Mouse (Mus musculus) forebrain, embryonic 12.5 days (tissue): ENCODE measurements around the gene Arhgef1. TPM values are rescaled to one million over a fixed set of nuclear protein-coding genes. Genes with fewer than 3 reads are reported as not detected.

ENCODE experiments used
- ATAC-seq: fragments of 200-750 bp; cut with Nextera tagmentation; 2 replicates; pipeline ENCODE4 v1.8.0; 2017; ENCODE audit warnings: moderate TSS enrichment; ENCODE audit not compliant: low FRiP score
- H3K27ac ChIP-seq: fragments of 300-500 bp; sonication (generic); 2 replicates; pipeline ENCODE4 v1.5.1; 2016; ENCODE audit warnings: mild to moderate bottlenecking
- H3K27me3 ChIP-seq: fragments of 300-500 bp; sonication (generic); 2 replicates; pipeline ENCODE4 v1.6.1; 2016; ENCODE audit warnings: mild to moderate bottlenecking
- H3K36me3 ChIP-seq: fragments of 300-500 bp; sonication (generic); replicated peaks from 2 replicates; pipeline ENCODE4 v1.6.1; 2016; ENCODE audit warnings: mild to moderate bottlenecking
- H3K4me1 ChIP-seq: fragments of 300-500 bp; sonication (generic); 2 replicates; pipeline ENCODE4 v1.6.1; 2016
- H3K4me2 ChIP-seq: fragments of 300-500 bp; sonication (generic); 2 replicates; pipeline ENCODE4 v1.6.1; 2016; ENCODE audit warnings: mild to moderate bottlenecking, moderate library complexity
- H3K4me3 ChIP-seq: fragments of 300-500 bp; sonication (generic); replicated peaks from 2 replicates; pipeline ENCODE4 v1.5.1; 2016; ENCODE audit warnings: mild to moderate bottlenecking
- H3K9ac ChIP-seq: fragments of 300-500 bp; sonication (generic); 2 replicates; pipeline ENCODE4 v1.6.1; 2016; ENCODE audit warnings: mild to moderate bottlenecking
- H3K9me3 ChIP-seq: fragments of 300-500 bp; sonication (generic); 2 replicates; pipeline ENCODE4 v1.6.1; 2016
- WGBS: fragments of 180-500 bp; shearing (Covaris S2); methylation state at CpG from one replicate; pipeline ENCODE4 v1.1.7; 2016; 5-methylcytosine and 5-hydroxymethylcytosine counted together
- polyA plus RNA-seq: library from polyadenylated mRNA; unstranded; fragments of >200 nt; fragmentation: Nextera tagmentation; extraction: Ambion mirVana; gene quantifications from 2 replicates; pipeline ENCODE4 v1.2.1, GENCODE M21; 2016

The Arhgef1 gene
- polyA plus RNA-seq, 1 experiment from 2014 or later, result 73.5 TPM

GRCm38 (mm10) chr7:24912480-24912879 lies 9.8 kb downstream of the Arhgef1 start:
- H3K4me3 ChIP-seq, result no peak overlapping the region
- no peaks in the 10 kb centered on the region for H3K9me3 ChIP-seq
- WGBS, result 92% methylated on average over 14 of the region's 14 CpGs
- ATAC-seq, result no peak
- no peak overlapping the region for H3K27ac ChIP-seq
- no peak overlapping the region for H3K4me2 ChIP-seq
- 0 out of 2 replicates have a peak, but pooled peaks cover under 1% of the 10 kb centered on the region for H3K4me1 ChIP-seq
- peaks cover 41% of the 10 kb centered on the region for H3K36me3 ChIP-seq
- no peaks in the 10 kb centered on the region for H3K27me3 ChIP-seq
- H3K9ac ChIP-seq, result no peak overlapping the region

- ATAC-seq, result no peak
- Histone ChIP-seq H3K27me3 (no peaks in the 10 kb centered on the region), H3K9ac (no peak overlapping the region), H3K4me3 (no peak overlapping the region), H3K4me2 (no peak overlapping the region), H3K9me3 (no peaks in the 10 kb centered on the region), H3K27ac (no peak overlapping the region), H3K4me1 (no peaks in the 10 kb centered on the region), H3K36me3 (peaks cover 69% of the 10 kb centered on the region)
- 90% methylated on average over 20 of the region's 20 CpGs for WGBS
These were observed 16.1 kb downstream of the Arhgef1 start for GRCm38 (mm10) chr7:24918763-24919323.

DNA sequence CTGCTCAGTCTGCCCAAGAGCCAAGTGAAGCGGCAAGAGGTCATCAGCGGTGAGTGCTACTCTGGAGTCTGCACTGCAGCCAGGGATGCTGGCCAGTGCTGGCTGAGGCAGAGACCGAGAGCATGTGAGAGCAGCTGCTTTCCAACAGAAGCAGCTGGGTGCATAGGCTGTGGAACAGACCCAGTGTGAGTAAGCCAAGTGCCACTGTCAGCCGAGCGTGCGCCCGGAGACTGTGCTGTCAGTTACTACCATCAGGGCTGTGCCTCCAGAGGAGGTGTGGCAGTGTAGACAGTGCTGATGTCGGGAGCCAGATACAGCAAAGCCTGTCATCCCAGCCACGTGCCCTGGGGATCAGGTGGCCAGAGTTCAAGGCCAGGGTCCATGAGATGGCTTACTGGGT lies 17.0 kb downstream of the Arhgef1 start:
- H3K4me1 ChIP-seq, result no peaks in the 10 kb centered on the region
- no peak for ATAC-seq
- H3K4me2 ChIP-seq, result no peak overlapping the region
- H3K27ac ChIP-seq, result no peak overlapping the region
- 91% methylated on average over 9 of the region's 9 CpGs for WGBS
- H3K9ac ChIP-seq, result no peak overlapping the region
- H3K9me3 ChIP-seq, result no peaks in the 10 kb centered on the region
- H3K4me3 ChIP-seq, result no peak overlapping the region
- peaks cover 78% of the 10 kb centered on the region for H3K36me3 ChIP-seq
- H3K27me3 ChIP-seq, result no peaks in the 10 kb centered on the region

GRCm38 (mm10) chr7:24930475-24930874 lies 27.8 kb downstream of the Arhgef1 start:
- H3K27me3 ChIP-seq, result peaks cover 83% of the 10 kb centered on the region
- no peak overlapping the region for H3K9ac ChIP-seq
- H3K36me3 ChIP-seq, result peaks cover 23% of the 10 kb centered on the region
- WGBS, result 57% methylated on average over 6 of the region's 6 CpGs
- H3K4me1 ChIP-seq, result peaks cover 42% of the 10 kb centered on the region
- H3K9me3 ChIP-seq, result no peaks in the 10 kb centered on the region
- no peak for ATAC-seq
- H3K4me2 ChIP-seq, result no peak overlapping the region
- no peak overlapping the region for H3K27ac ChIP-seq
- no peak overlapping the region for H3K4me3 ChIP-seq

- Histone ChIP-seq H3K27me3 (peaks cover 94% of the 10 kb centered on the region), H3K36me3 (peaks cover 11% of the 10 kb centered on the region), H3K4me1 (peaks cover 42% of the 10 kb centered on the region), H3K9ac (no peak overlapping the region; the same call in 1 of the 2 replicates), H3K4me3 (peak overlapping the region; percentile 1; the same call in 1 of the 2 replicates), H3K27ac (no peak overlapping the region), H3K4me2 (no peak overlapping the region), H3K9me3 (no peaks in the 10 kb centered on the region)
- no peak for ATAC-seq
- WGBS, result 0% methylated on average over 15 of the region's 15 CpGs
These were observed 28.9 kb downstream of the Arhgef1 start for GRCm38 (mm10) chr7:24931651-24932050.

DNA sequence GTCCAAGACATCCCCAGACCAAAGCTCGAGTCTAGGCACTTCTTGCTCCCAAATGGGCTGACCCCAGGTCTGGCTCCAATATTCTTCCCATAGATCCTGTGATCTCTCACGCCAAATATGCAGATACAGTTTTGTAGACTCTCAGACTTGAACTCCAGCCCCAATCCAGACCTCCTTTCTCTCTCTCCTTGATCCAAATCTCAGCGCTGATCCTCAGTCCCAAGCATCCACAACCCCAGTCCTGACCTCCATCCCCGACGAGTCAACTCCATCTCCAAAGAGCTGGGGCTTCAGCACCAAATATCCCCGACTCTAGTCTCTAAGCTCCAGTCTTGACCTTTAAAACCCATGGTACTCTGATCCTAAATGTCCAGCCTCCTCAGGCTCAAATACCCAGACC lies 40.9 kb downstream of the Arhgef1 start:
- H3K9ac ChIP-seq, result no peak overlapping the region
- no peaks in the 10 kb centered on the region for H3K36me3 ChIP-seq
- ATAC-seq, result no peak
- H3K27ac ChIP-seq, result no peak overlapping the region
- H3K27me3 ChIP-seq, result peaks cover 100% of the 10 kb centered on the region
- no peak overlapping the region for H3K4me2 ChIP-seq
- no peaks in the 10 kb centered on the region for H3K9me3 ChIP-seq
- under 1% methylated on average over 6 of the region's 6 CpGs for WGBS
- H3K4me3 ChIP-seq, result peak overlapping the region; percentile 40
- H3K4me1 ChIP-seq, result peaks cover 18% of the 10 kb centered on the region

GRCm38 (mm10) chr7:24944257-24944950 lies 41.7 kb downstream of the Arhgef1 start, which contains the start of gene Gm4881:
Gene Gm4881 (minus strand): TSS chr7:24944494.
- Histone ChIP-seq H3K27ac (no peak within 1 kb of the TSS), H3K9me3 (no peaks in the 10 kb centered on the region), H3K4me3 (peak within 1 kb of the TSS; percentile 40), H3K36me3 (no peaks in the 10 kb centered on the region), H3K27me3 (peaks cover 100% of the 10 kb centered on the region), H3K4me1 (peaks cover 23% of the 10 kb centered on the region), H3K9ac (0 out of 2 replicates have a peak within 1 kb of the TSS, but pooled peaks have one; percentile 4), H3K4me2 (peak within 1 kb of the TSS; percentile 64)
- ATAC-seq, result no peak
- WGBS, result under 1% methylated on average over 69 of the region's 72 CpGs

DNA sequence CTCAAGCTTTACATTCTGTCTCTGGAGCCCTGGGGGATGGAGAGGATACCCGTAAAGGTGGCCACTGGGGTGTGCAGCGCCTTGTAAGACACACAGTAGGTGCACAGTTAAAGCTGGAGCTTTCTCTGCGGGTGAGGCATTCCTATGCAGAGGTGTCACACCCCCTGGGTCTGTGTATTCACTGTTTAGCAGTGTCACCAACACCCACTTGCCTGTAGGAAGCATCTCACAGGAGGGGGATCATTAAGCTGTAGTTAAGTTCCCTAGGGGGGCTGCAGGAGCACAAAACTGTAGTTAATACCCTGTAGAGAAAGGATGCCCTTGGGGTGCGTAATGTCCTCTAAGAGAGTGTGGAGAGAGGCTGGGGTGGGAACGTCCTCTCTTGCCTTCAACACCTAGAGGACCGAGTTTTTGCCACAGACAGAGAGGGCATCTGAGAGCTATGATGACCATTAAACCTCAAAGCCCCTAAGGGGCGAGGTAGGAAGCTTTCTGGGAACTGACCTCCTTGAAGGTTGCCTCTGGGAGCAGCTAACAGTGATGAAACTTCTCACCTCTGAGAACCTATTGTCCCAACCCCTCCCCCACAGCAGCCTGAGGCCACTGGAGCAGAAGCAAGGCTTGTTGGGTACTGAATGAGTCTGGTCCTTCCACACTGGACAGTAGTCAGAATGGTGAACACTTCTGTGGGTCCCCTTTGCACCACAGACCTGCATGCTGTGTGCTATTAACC lies 44.8 kb downstream of the Arhgef1 start:
- WGBS, result under 1% methylated on average over 7 of the region's 7 CpGs
- no peak overlapping the region for H3K27ac ChIP-seq
- ATAC-seq, result no peak
- H3K9me3 ChIP-seq, result no peaks in the 10 kb centered on the region
- peaks cover 100% of the 10 kb centered on the region for H3K27me3 ChIP-seq
- H3K4me3 ChIP-seq, result no peak overlapping the region
- no peak overlapping the region for H3K9ac ChIP-seq
- H3K4me1 ChIP-seq, result peaks cover 45% of the 10 kb centered on the region
- no peaks in the 10 kb centered on the region for H3K36me3 ChIP-seq
- H3K4me2 ChIP-seq, result no peak overlapping the region

- H3K27me3 ChIP-seq, result peaks cover 100% of the 10 kb centered on the region
- ATAC-seq, result no peak
- H3K27ac ChIP-seq, result no peak overlapping the region
- H3K9me3 ChIP-seq, result no peaks in the 10 kb centered on the region
- H3K36me3 ChIP-seq, result no peaks in the 10 kb centered on the region
- H3K4me1 ChIP-seq, result peaks cover 44% of the 10 kb centered on the region
- H3K9ac ChIP-seq, result no peak overlapping the region
- 2% methylated on average over 29 of the region's 29 CpGs for WGBS
- H3K4me2 ChIP-seq, result peak overlapping the region; percentile 24; the same call in 1 of the 2 replicates
- H3K4me3 ChIP-seq, result 0 out of 2 replicates have a peak overlapping the region, but pooled peaks have one; percentile 10
These were observed 46.1 kb downstream of the Arhgef1 start for GRCm38 (mm10) chr7:24948774-24949173.

DNA sequence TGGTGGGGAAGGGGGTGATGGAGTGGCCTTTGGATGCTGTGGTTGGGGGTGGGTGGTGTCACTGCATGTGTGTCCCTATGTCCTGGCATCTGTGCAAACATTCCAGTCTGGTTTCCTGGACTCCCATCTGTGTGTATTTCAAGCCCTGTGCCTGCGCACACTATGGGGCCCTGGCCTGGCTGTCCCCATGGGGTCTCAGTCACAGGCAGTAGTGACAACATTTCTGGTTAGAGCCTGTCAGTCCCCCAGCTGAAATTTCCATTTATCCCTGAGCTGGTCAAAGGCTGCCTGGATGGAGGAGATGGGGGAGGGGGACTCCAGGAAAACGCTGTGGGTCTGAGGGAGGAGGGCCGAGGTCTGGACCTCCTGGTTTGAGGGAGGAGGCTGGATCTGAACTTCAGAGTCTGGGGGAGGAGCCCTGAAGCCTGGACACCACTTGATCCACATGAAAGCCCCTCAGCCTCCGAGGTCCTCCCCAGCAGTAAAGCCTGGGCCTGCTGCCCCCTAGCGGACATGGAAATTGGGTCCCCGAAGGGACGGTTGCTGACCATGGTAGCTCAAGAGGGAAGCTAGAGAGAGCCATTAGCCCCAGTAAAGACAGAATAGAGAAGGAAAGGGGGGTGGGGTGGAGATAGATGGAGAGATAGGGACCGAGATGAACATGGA lies 47.4 kb downstream of the Arhgef1 start:
- Histone ChIP-seq H3K4me3 (no peak overlapping the region), H3K4me1 (peaks cover 44% of the 10 kb centered on the region), H3K36me3 (no peaks in the 10 kb centered on the region), H3K4me2 (no peak overlapping the region), H3K9ac (no peak overlapping the region), H3K27ac (no peak overlapping the region), H3K27me3 (peaks cover 100% of the 10 kb centered on the region), H3K9me3 (no peaks in the 10 kb centered on the region)
- 2% methylated on average over 8 of the region's 8 CpGs for WGBS
- peak; percentile 68 for ATAC-seq

DNA sequence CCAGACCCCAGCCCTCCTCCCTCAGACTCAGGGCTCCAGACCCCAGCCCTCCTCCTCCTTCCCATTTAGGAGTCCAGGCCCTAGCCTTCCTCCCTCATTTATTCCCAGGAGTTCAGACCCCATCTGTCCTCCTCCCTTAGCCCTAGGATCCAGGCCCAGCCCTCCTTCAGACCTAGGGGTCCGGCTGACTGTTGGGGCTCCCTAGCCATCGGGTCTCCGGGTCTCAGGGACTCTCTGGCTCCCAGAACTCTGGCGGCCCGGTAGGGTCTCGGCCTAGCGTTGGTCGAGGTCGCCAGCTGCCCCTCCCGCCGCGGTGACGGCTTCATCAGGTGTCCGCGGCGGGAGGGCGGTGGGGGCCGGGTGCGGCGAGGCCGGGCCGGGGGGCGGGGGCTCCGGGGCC lies 51.3 kb downstream of the Arhgef1 start:
- H3K27me3 ChIP-seq, result peaks cover 85% of the 10 kb centered on the region
- H3K4me2 ChIP-seq, result peak overlapping the region; percentile 66
- H3K4me1 ChIP-seq, result peaks cover 45% of the 10 kb centered on the region
- no peaks in the 10 kb centered on the region for H3K9me3 ChIP-seq
- H3K36me3 ChIP-seq, result no peaks in the 10 kb centered on the region
- H3K27ac ChIP-seq, result no peak overlapping the region
- ATAC-seq, result no peak
- peak overlapping the region; percentile 43 for H3K4me3 ChIP-seq
- H3K9ac ChIP-seq, result peak overlapping the region; percentile 57
- 1% methylated on average over 24 of the region's 24 CpGs for WGBS

DNA sequence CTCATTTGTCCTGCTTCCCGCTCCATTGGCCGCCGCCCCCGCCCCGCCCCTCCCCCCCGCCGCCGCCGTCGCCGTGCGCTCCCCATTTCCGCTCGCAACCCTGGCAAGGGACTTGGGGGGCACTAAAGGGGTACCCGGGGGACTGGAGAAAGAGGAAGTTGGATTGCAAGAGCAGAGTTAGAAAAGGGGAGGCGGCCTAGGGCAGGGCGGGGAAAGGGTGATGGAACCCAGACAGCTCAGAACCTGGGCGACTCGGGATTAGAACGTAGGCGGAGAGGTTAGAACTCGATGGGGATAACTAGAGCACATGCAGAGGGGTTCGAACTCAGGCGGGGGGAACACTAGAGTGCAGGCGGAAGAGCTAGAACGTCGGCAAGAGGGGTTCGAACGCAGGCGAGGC lies 51.7 kb downstream of the Arhgef1 start:
- no peak for ATAC-seq
- H3K4me3 ChIP-seq, result peak overlapping the region; percentile 43
- peak overlapping the region; percentile 66 for H3K4me2 ChIP-seq
- H3K9ac ChIP-seq, result peak overlapping the region; percentile 57
- no peaks in the 10 kb centered on the region for H3K36me3 ChIP-seq
- 2% methylated on average over 25 of the region's 30 CpGs for WGBS
- peaks cover 80% of the 10 kb centered on the region for H3K27me3 ChIP-seq
- peaks cover 41% of the 10 kb centered on the region for H3K4me1 ChIP-seq
- no peaks in the 10 kb centered on the region for H3K9me3 ChIP-seq
- H3K27ac ChIP-seq, result no peak overlapping the region
